In genomic region chr17:44734501-44735222, GRCm38 (mm10) we compare ENCODE assay signal across 8 mouse cellular contexts. TPM values are rescaled to one million over a fixed set of nuclear protein-coding genes. Genes with fewer than 3 reads are reported as not detected.
DNase-seq lines count a peak whose midpoint lies in the region; ATAC-seq and TF ChIP-seq lines count a peak whose summit lies in the region.

No protein-coding gene starts in this region.

- H3K4me1 ChIP-seq in embryonic facial prominence, embryonic 14.5 days (ENCODE audit: control insufficient read depth, insufficient read depth, low read length): peaks cover 10% of the 10 kb centered on the region
- H3K4me1 ChIP-seq in heart, embryonic 12.5 days (replicated peaks): peaks cover 26% of the 10 kb centered on the region
- H3K4me1 ChIP-seq in kidney, embryonic 16.5 days (ENCODE audit: insufficient read depth, low read length): peaks cover 32% of the 10 kb centered on the region
- H3K4me1 ChIP-seq in lung, adult 2 months (ENCODE audit: control insufficient read depth, insufficient read depth, low read length): peaks cover 5% of the 10 kb centered on the region
- H3K4me1 ChIP-seq in neural tube, embryonic 15.5 days: peaks cover 43% of the 10 kb centered on the region

- H3K4me2 ChIP-seq in embryonic facial prominence, embryonic 14.5 days (ENCODE audit: low read depth, low read length): peak overlapping the region; percentile 89
- H3K4me2 ChIP-seq in heart, embryonic 12.5 days: peak overlapping the region; percentile 97
- peak overlapping the region; percentile 89 for H3K4me2 ChIP-seq in kidney, embryonic 16.5 days (replicated peaks; ENCODE audit: low read depth, low read length)
- H3K4me2 ChIP-seq in neural tube, embryonic 15.5 days: peak overlapping the region; percentile 96

- peak overlapping the region; percentile 71 for H3K4me3 ChIP-seq in embryonic facial prominence, embryonic 14.5 days (ENCODE audit: low read depth, low read length)
- peak overlapping the region; percentile 73 for H3K4me3 ChIP-seq in heart, embryonic 12.5 days
- H3K4me3 ChIP-seq in kidney, embryonic 16.5 days (ENCODE audit: low read length): peak overlapping the region; percentile 68
- peak overlapping the region; percentile 65 for H3K4me3 ChIP-seq in lung, adult 2 months (replicated peaks; ENCODE audit: extremely low read depth, low read depth, low read length)
- peak overlapping the region; percentile 76 for H3K4me3 ChIP-seq in neural tube, embryonic 15.5 days (replicated peaks)

- H3K9ac ChIP-seq in embryonic facial prominence, embryonic 14.5 days (ENCODE audit: low read depth, low read length): peak overlapping the region; percentile 92
- H3K9ac ChIP-seq in heart, embryonic 12.5 days: peak overlapping the region; percentile 70
- peak overlapping the region; percentile 69 for H3K9ac ChIP-seq in kidney, embryonic 16.5 days (replicated peaks; ENCODE audit: low read length)
- H3K9ac ChIP-seq in neural tube, embryonic 15.5 days (replicated peaks): peak overlapping the region; percentile 69

- H3K36me3 ChIP-seq in embryonic facial prominence, embryonic 14.5 days (ENCODE audit: control insufficient read depth, insufficient read depth, low read length): no peaks in the 10 kb centered on the region
- no peaks in the 10 kb centered on the region for H3K36me3 ChIP-seq in heart, embryonic 12.5 days
- no peaks in the 10 kb centered on the region for H3K36me3 ChIP-seq in kidney, embryonic 16.5 days (ENCODE audit: insufficient read depth, low read length)
- H3K36me3 ChIP-seq in neural tube, embryonic 15.5 days: no peaks in the 10 kb centered on the region

- no peak for TF ChIP-seq POLR2A in lung, adult 2 months (IDR thresholded peaks at IDR 0.05; ENCODE audit: borderline replicate concordance, extremely low read depth, low read depth, low read length)

- H3K9me3 ChIP-seq in embryonic facial prominence, embryonic 14.5 days (ENCODE audit: control insufficient read depth, low read length): no peaks in the 10 kb centered on the region
- no peaks in the 10 kb centered on the region for H3K9me3 ChIP-seq in heart, embryonic 12.5 days (replicated peaks)
- H3K9me3 ChIP-seq in kidney, embryonic 16.5 days (ENCODE audit: low read length): no peaks in the 10 kb centered on the region
- H3K9me3 ChIP-seq in neural tube, embryonic 15.5 days (replicated peaks): no peaks in the 10 kb centered on the region

- TF ChIP-seq CTCF in lung, adult 2 months (IDR thresholded peaks at IDR 0.05; ENCODE audit: insufficient read depth, low read length): no peak

- peaks cover 24% of the 10 kb centered on the region for H3K27me3 ChIP-seq in embryonic facial prominence, embryonic 14.5 days (replicated peaks; ENCODE audit: control insufficient read depth, insufficient read depth, low read length)
- peaks cover 52% of the 10 kb centered on the region for H3K27me3 ChIP-seq in heart, embryonic 12.5 days (replicated peaks)
- H3K27me3 ChIP-seq in kidney, embryonic 16.5 days (ENCODE audit: insufficient read depth, low read length): peaks cover 66% of the 10 kb centered on the region
- H3K27me3 ChIP-seq in neural tube, embryonic 15.5 days (replicated peaks): peaks cover 60% of the 10 kb centered on the region

- peak overlapping the region; percentile 93 for H3K27ac ChIP-seq in embryonic facial prominence, embryonic 14.5 days (replicated peaks; ENCODE audit: low read depth, low read length)
- no peak overlapping the region for H3K27ac ChIP-seq in heart, embryonic 12.5 days (ENCODE audit: poor library complexity, severe bottlenecking)
- no peak overlapping the region for H3K27ac ChIP-seq in kidney, embryonic 16.5 days (ENCODE audit: low read length)
- H3K27ac ChIP-seq in neural tube, embryonic 15.5 days (replicated peaks): no peak overlapping the region

- DNase-seq in CD4-positive helper T cell, adult 2 months (ENCODE audit: low read depth, low spot score): peak; percentile 51
- peak; percentile 56 to 64 for DNase-seq in adrenal gland, adult 18-20 months (ENCODE audit: low spot score in 2 of 2)
- DNase-seq in embryonic facial prominence, embryonic 14.5 days (ENCODE audit: low spot score): peak; percentile 24
- peak; percentile 60 for DNase-seq in lung, adult 2 months
- peak; percentile 46 for DNase-seq in thymus, postnatal 25 days

- WGBS in embryonic facial prominence, embryonic 14.5 days: under 1% methylated on average over 43 of the region's 48 CpGs
- under 1% methylated on average over 48 of the region's 48 CpGs for WGBS in heart, embryonic 12.5 days
- WGBS in kidney, embryonic 16.5 days: under 1% methylated on average over 48 of the region's 48 CpGs
- under 1% methylated on average over 48 of the region's 48 CpGs for WGBS in lung, adult 2 months
- WGBS in neural tube, embryonic 15.5 days: under 1% methylated on average over 48 of the region's 48 CpGs

- no peak for ATAC-seq in embryonic facial prominence, embryonic 14.5 days (ENCODE audit: low read depth)
- ATAC-seq in heart, embryonic 12.5 days (ENCODE audit: insufficient number of reproducible peaks, low FRiP score): peak; percentile 37; the same call in 1 of the 2 replicates
- ATAC-seq in kidney, embryonic 16.5 days (ENCODE audit: low FRiP score, low TSS enrichment): peak; percentile 46; the same call in 1 of the 2 replicates
- ATAC-seq in neural tube, embryonic 15.5 days (ENCODE audit: low FRiP score): peak; percentile 12; the same call in 1 of the 2 replicates

RNA-seq across cellular contexts. Expression of gene Supt3, which starts 42.3 kb away (rescaled TPM):
- total RNA-seq in adrenal gland, adult 18-20 months (2021): 10 to 100 TPM; 19.2 to 30.1 TPM
- polyA plus RNA-seq in embryonic facial prominence, embryonic 14.5 days (2014; fragmentation: Nextera tagmentation; extraction: Ambion mirVana): 17.6 and 19.8 TPM in 2 replicates
- polyA plus RNA-seq in heart, embryonic 12.5 days (2016; fragmentation: Nextera tagmentation; extraction: Ambion mirVana): 23.1 and 26.9 TPM in 2 replicates
- 20.7 and 23.6 TPM in 2 replicates for polyA plus RNA-seq in kidney, embryonic 16.5 days (2015; fragmentation: Nextera tagmentation; extraction: Ambion mirVana)
- polyA plus RNA-seq in lung, adult 2 months (2012; rRNA removed): 1.9 and 2.9 TPM in 2 replicates
- polyA plus RNA-seq in neural tube, embryonic 15.5 days (2015; fragmentation: Nextera tagmentation; extraction: Ambion mirVana): 24.5 and 26.3 TPM in 2 replicates
